Mouse (Mus musculus) liver, adult 2 months (tissue): Measurements from ENCODE around the gene Cacna1c.

Source experiments
- CTCF ChIP-seq: fragments of 200-500 bp; IDR thresholded peaks from 2 replicates; pipeline ENCODE4 v1.5.1; 2011; ENCODE audit warnings: low read depth, low read length, control low read depth
- POLR2A ChIP-seq: fragments of 200-500 bp; IDR thresholded peaks from 2 replicates; pipeline ENCODE4 v1.6.1; 2011; ENCODE audit warnings: low read length, control low read depth; ENCODE audit not compliant: insufficient read depth; ENCODE audit errors: extremely low read depth

- TF ChIP-seq CTCF (no peak), POLR2A (no peak)
Observed at GRCm38 (mm10) chr6:119106726-119107125, 89.5 kb downstream of the Cacna1c start.
